In genomic region chr4:124692416-124692861, GRCm38 (mm10) we compare ENCODE assay signal across 8 mouse cellular contexts. TPM values are rescaled to one million over a fixed set of nuclear protein-coding genes. Genes with fewer than 3 reads are reported as not detected.
DNase-seq lines count a peak whose midpoint lies in the region; ATAC-seq lines count a peak whose summit lies in the region.

No protein-coding gene starts in this region.

- peak overlapping the region; percentile 85 for H3K4me3 ChIP-seq in kidney, embryonic 16.5 days (ENCODE audit: low read length)
- H3K4me3 ChIP-seq in forebrain, embryonic 10.5 days: peak overlapping the region; percentile 96
- peak overlapping the region; percentile 70 for H3K4me3 ChIP-seq in limb, embryonic 15.5 days
- peak overlapping the region; percentile 89 for H3K4me3 ChIP-seq in neural tube, embryonic 14.5 days (ENCODE audit: low read depth, low read length)

- 62% methylated on average over 3 of the region's 3 CpGs for WGBS in kidney, embryonic 16.5 days
- WGBS in forebrain, embryonic 10.5 days: 75% methylated on average over 3 of the region's 3 CpGs
- 54% methylated on average over 3 of the region's 3 CpGs for WGBS in limb, embryonic 15.5 days
- 83% methylated on average over 3 of the region's 3 CpGs for WGBS in neural tube, embryonic 14.5 days

- no peak overlapping the region for H3K27ac ChIP-seq in kidney, embryonic 16.5 days (ENCODE audit: low read length)
- peak overlapping the region; percentile 90 for H3K27ac ChIP-seq in forebrain, embryonic 10.5 days
- no peak overlapping the region for H3K27ac ChIP-seq in limb, embryonic 15.5 days
- H3K27ac ChIP-seq in neural tube, embryonic 14.5 days (ENCODE audit: low read depth, low read length): no peak overlapping the region

- no peak for ATAC-seq in kidney, embryonic 16.5 days (ENCODE audit: low FRiP score, low TSS enrichment)
- no peak for ATAC-seq in limb, embryonic 15.5 days (ENCODE audit: insufficient number of reproducible peaks, low FRiP score, low TSS enrichment, low read depth)
- ATAC-seq in neural tube, embryonic 14.5 days (ENCODE audit: low read depth): no peak

- H3K9me3 ChIP-seq in kidney, embryonic 16.5 days (ENCODE audit: low read length): no peaks in the 10 kb centered on the region
- H3K9me3 ChIP-seq in forebrain, embryonic 10.5 days: no peaks in the 10 kb centered on the region
- H3K9me3 ChIP-seq in limb, embryonic 15.5 days: no peaks in the 10 kb centered on the region
- H3K9me3 ChIP-seq in neural tube, embryonic 14.5 days (ENCODE audit: control insufficient read depth, low read length): no peaks in the 10 kb centered on the region

- no peaks in the 10 kb centered on the region for H3K27me3 ChIP-seq in kidney, embryonic 16.5 days (ENCODE audit: insufficient read depth, low read length)
- H3K27me3 ChIP-seq in forebrain, embryonic 10.5 days (ENCODE audit: poor library complexity, severe bottlenecking): peaks cover 23% of the 10 kb centered on the region
- no peaks in the 10 kb centered on the region for H3K27me3 ChIP-seq in limb, embryonic 15.5 days
- H3K27me3 ChIP-seq in neural tube, embryonic 14.5 days (ENCODE audit: control insufficient read depth, insufficient read depth, low read length): peaks cover 4% of the 10 kb centered on the region; the same call in 1 of the 2 replicates

- H3K4me1 ChIP-seq in kidney, embryonic 16.5 days (ENCODE audit: insufficient read depth, low read length): peaks cover 29% of the 10 kb centered on the region
- peaks cover 43% of the 10 kb centered on the region for H3K4me1 ChIP-seq in forebrain, embryonic 10.5 days
- H3K4me1 ChIP-seq in limb, embryonic 15.5 days: peaks cover 32% of the 10 kb centered on the region
- peaks cover 6% of the 10 kb centered on the region for H3K4me1 ChIP-seq in neural tube, embryonic 14.5 days (ENCODE audit: control insufficient read depth, insufficient read depth, low read length)

- H3K36me3 ChIP-seq in kidney, embryonic 16.5 days (ENCODE audit: insufficient read depth, low read length): no peaks in the 10 kb centered on the region
- peaks cover 26% of the 10 kb centered on the region for H3K36me3 ChIP-seq in forebrain, embryonic 10.5 days (replicated peaks)
- 0 out of 2 replicates have a peak, but pooled peaks cover 12% of the 10 kb centered on the region for H3K36me3 ChIP-seq in limb, embryonic 15.5 days
- no peaks in the 10 kb centered on the region for H3K36me3 ChIP-seq in neural tube, embryonic 14.5 days (ENCODE audit: control insufficient read depth, insufficient read depth, low read length)

- H3K9ac ChIP-seq in kidney, embryonic 16.5 days (replicated peaks; ENCODE audit: low read length): peak overlapping the region; percentile 87
- peak overlapping the region; percentile 75 for H3K9ac ChIP-seq in limb, embryonic 15.5 days
- peak overlapping the region; percentile 88 for H3K9ac ChIP-seq in neural tube, embryonic 14.5 days (replicated peaks; ENCODE audit: low read depth, low read length)

- H3K4me2 ChIP-seq in kidney, embryonic 16.5 days (replicated peaks; ENCODE audit: low read depth, low read length): peak overlapping the region; percentile 66
- H3K4me2 ChIP-seq in limb, embryonic 15.5 days: peak overlapping the region; percentile 66
- H3K4me2 ChIP-seq in neural tube, embryonic 14.5 days (ENCODE audit: low read depth, low read length): peak overlapping the region; percentile 81

- no peak for DNase-seq in kidney, adult 18-20 months
- no peak for DNase-seq in forebrain, embryonic 10.5 days (ENCODE audit: extremely low spot score, low spot score)
- DNase-seq in right cerebral cortex, postnatal 4 days: no peak
- no peak for DNase-seq in thymus, postnatal 0 days (ENCODE audit: low spot score)
- no peak for DNase-seq in cerebellum, adult 8-10 months

RNA-seq across cellular contexts. Expression of gene Utp11, which starts 1.0 kb away (rescaled TPM):
- 65.4 and 72.5 TPM in 2 replicates for polyA plus RNA-seq in kidney, embryonic 16.5 days (2015; fragmentation: Nextera tagmentation; extraction: Ambion mirVana)
- polyA plus RNA-seq in forebrain, embryonic 10.5 days (2016; fragmentation: Nextera tagmentation; extraction: Ambion mirVana): 63.0 and 65.9 TPM in 2 replicates
- 74.7 and 79.4 TPM in 2 replicates for polyA plus RNA-seq in limb, embryonic 15.5 days (2015; fragmentation: Nextera tagmentation; extraction: Ambion mirVana)
- 33.9 and 39.2 TPM in 2 replicates for polyA plus RNA-seq in neural tube, embryonic 14.5 days (2014; fragmentation: Nextera tagmentation; extraction: Ambion mirVana)
- polyA plus RNA-seq in thymus, postnatal 0 days (2015; fragmentation: Nextera tagmentation; extraction: Ambion mirVana): 76.4 and 76.7 TPM in 2 replicates

RNA-seq across cellular contexts. Expression of gene Fhl3, which starts 8.1 kb away (rescaled TPM):
- 6.6 and 8.1 TPM in 2 replicates for polyA plus RNA-seq in kidney, embryonic 16.5 days (2015; fragmentation: Nextera tagmentation; extraction: Ambion mirVana)
- polyA plus RNA-seq in forebrain, embryonic 10.5 days (2016; fragmentation: Nextera tagmentation; extraction: Ambion mirVana): 5.5 and 8.7 TPM in 2 replicates
- polyA plus RNA-seq in limb, embryonic 15.5 days (2015; fragmentation: Nextera tagmentation; extraction: Ambion mirVana): 11.5 and 15.4 TPM in 2 replicates
- polyA plus RNA-seq in neural tube, embryonic 14.5 days (2014; fragmentation: Nextera tagmentation; extraction: Ambion mirVana): 0.60 and 1.5 TPM in 2 replicates
- polyA plus RNA-seq in thymus, postnatal 0 days (2015; fragmentation: Nextera tagmentation; extraction: Ambion mirVana): 9.4 and 10.2 TPM in 2 replicates

RNA-seq across cellular contexts. Expression of gene Sf3a3, which starts 22.1 kb away (rescaled TPM):
- 162 and 169 TPM in 2 replicates for polyA plus RNA-seq in kidney, embryonic 16.5 days (2015; fragmentation: Nextera tagmentation; extraction: Ambion mirVana)
- polyA plus RNA-seq in forebrain, embryonic 10.5 days (2016; fragmentation: Nextera tagmentation; extraction: Ambion mirVana): 260 and 269 TPM in 2 replicates
- polyA plus RNA-seq in limb, embryonic 15.5 days (2015; fragmentation: Nextera tagmentation; extraction: Ambion mirVana): 131 and 134 TPM in 2 replicates
- 89.9 and 93.2 TPM in 2 replicates for polyA plus RNA-seq in neural tube, embryonic 14.5 days (2014; fragmentation: Nextera tagmentation; extraction: Ambion mirVana)
- polyA plus RNA-seq in thymus, postnatal 0 days (2015; fragmentation: Nextera tagmentation; extraction: Ambion mirVana): 136 and 155 TPM in 2 replicates

RNA-seq across cellular contexts. Expression of gene Pou3f1, which starts 35.8 kb away (rescaled TPM):
- polyA plus RNA-seq in kidney, embryonic 16.5 days (2015; fragmentation: Nextera tagmentation; extraction: Ambion mirVana): 0.37 and 0.40 TPM in 2 replicates
- polyA plus RNA-seq in forebrain, embryonic 10.5 days (2016; fragmentation: Nextera tagmentation; extraction: Ambion mirVana): 2.7 and 3.0 TPM in 2 replicates
- polyA plus RNA-seq in limb, embryonic 15.5 days (2015; fragmentation: Nextera tagmentation; extraction: Ambion mirVana): 1.1 and 1.7 TPM in 2 replicates
- polyA plus RNA-seq in neural tube, embryonic 14.5 days (2014; fragmentation: Nextera tagmentation; extraction: Ambion mirVana): 6.7 and 7.8 TPM in 2 replicates
- polyA plus RNA-seq in thymus, postnatal 0 days (2015; fragmentation: Nextera tagmentation; extraction: Ambion mirVana): 0.12 and 0.18 TPM in 2 replicates

RNA-seq across cellular contexts. Expression of gene Inpp5b, which starts 49.2 kb away (rescaled TPM):
- 34.7 and 35.0 TPM in 2 replicates for polyA plus RNA-seq in kidney, embryonic 16.5 days (2015; fragmentation: Nextera tagmentation; extraction: Ambion mirVana)
- polyA plus RNA-seq in forebrain, embryonic 10.5 days (2016; fragmentation: Nextera tagmentation; extraction: Ambion mirVana): 28.8 and 29.4 TPM in 2 replicates
- 31.0 and 33.5 TPM in 2 replicates for polyA plus RNA-seq in limb, embryonic 15.5 days (2015; fragmentation: Nextera tagmentation; extraction: Ambion mirVana)
- polyA plus RNA-seq in neural tube, embryonic 14.5 days (2014; fragmentation: Nextera tagmentation; extraction: Ambion mirVana): 22.5 and 25.2 TPM in 2 replicates
- 45.8 and 46.8 TPM in 2 replicates for polyA plus RNA-seq in thymus, postnatal 0 days (2015; fragmentation: Nextera tagmentation; extraction: Ambion mirVana)
